Mouse (Mus musculus) midbrain, embryonic 10.5 days (tissue): ENCODE measurements around the gene Fscn2. TPM values are rescaled to one million over a fixed set of nuclear protein-coding genes. Genes with fewer than 3 reads are reported as not detected.

Source experiments
- DNase-seq: peaks from one replicate; pipeline ENCODE4 v3.0.0-alpha.2; 2017; ENCODE audit warnings: low spot score
- H3K27ac ChIP-seq: fragments of 300-500 bp; sonication (generic); replicated peaks from 2 replicates; pipeline ENCODE4 v1.5.1; 2016; ENCODE audit warnings: mild to moderate bottlenecking
- H3K27me3 ChIP-seq: fragments of 300-500 bp; sonication (generic); 2 replicates; pipeline ENCODE4 v1.6.1; 2016; ENCODE audit warnings: low read depth, mild to moderate bottlenecking; ENCODE audit not compliant: poor library complexity, severe bottlenecking
- H3K36me3 ChIP-seq: fragments of 300-500 bp; sonication (generic); 2 replicates; pipeline ENCODE4 v1.6.1; 2016; ENCODE audit warnings: mild to moderate bottlenecking, moderate library complexity
- H3K4me1 ChIP-seq: fragments of 300-500 bp; sonication (generic); 2 replicates; pipeline ENCODE4 v1.6.1; 2016
- H3K4me3 ChIP-seq: fragments of 300-500 bp; sonication (generic); 2 replicates; pipeline ENCODE4 v1.5.1; 2016; ENCODE audit warnings: mild to moderate bottlenecking, moderate library complexity
- H3K9me3 ChIP-seq: fragments of 300-500 bp; sonication (generic); replicated peaks from 2 replicates; pipeline ENCODE4 v1.6.1; 2016; ENCODE audit warnings: mild to moderate bottlenecking
- WGBS: fragments of 180-500 bp; shearing (Covaris S2); methylation state at CpG from one replicate; pipeline ENCODE4 v1.1.7; 2016; 5-methylcytosine and 5-hydroxymethylcytosine counted together
- polyA plus RNA-seq: library from polyadenylated mRNA; unstranded; fragments of >200 nt; fragmentation: Nextera tagmentation; extraction: Ambion mirVana; gene quantifications from 2 replicates; pipeline ENCODE4 v1.2.1, GENCODE M21; 2016

The Fscn2 gene
- polyA plus RNA-seq, 1 experiment from 2014 or later: 0.62 TPM

DNA sequence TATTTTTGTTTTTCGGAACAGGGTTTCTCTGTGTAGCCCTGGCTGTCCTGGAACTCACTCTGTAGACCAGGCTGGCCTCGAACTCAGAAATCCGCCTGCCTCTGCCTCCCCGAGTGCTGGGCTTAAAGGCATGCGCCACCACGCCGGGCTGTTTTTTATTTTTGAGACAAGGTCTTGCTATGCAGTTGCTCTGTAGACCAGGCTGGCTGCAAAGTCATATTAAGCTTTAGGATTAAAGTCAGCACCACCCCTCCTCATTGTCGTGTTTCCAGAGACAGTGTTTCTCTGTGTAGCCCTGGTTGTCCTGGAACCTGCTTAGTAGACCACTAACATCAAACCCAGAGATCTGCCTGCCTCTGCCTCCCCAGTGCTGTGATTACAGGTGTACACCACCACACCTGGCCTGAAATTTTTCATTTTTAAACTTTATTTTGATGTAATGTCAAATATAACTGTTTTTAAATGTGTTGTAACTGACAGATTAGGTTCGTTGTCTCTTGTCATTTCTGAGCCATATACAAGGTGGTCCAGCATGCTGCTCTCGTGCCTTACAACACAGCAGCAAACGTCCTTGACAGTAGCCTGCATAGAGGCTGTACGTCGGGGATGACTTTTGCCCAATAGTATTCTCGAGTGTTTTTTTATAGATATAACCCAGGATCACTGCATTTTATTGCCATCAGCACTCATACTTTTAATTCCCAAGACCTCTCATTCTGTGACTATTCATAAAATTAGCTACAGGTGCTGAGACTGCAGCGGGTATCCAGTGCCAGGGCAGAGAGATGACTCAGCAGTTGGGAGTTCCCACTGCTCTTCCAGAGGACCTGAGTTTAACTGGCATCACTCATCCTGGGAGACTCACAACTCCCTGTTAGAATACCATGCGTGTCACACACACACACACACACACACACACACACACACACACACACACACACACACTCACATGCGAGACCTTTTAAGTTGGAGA is 6.7 kb upstream of the Fscn2 start:
- H3K4me1 ChIP-seq: peaks cover 52% of the 10 kb centered on the region
- H3K27me3 ChIP-seq: peaks cover 6% of the 10 kb centered on the region; the same call in 1 of the 2 replicates
- DNase-seq: no peak
- 92% methylated on average over 17 of the region's 17 CpGs for WGBS
- no peaks in the 10 kb centered on the region for H3K36me3 ChIP-seq
- H3K4me3 ChIP-seq: no peak overlapping the region
- no peak overlapping the region for H3K27ac ChIP-seq
- H3K9me3 ChIP-seq: no peaks in the 10 kb centered on the region

DNA sequence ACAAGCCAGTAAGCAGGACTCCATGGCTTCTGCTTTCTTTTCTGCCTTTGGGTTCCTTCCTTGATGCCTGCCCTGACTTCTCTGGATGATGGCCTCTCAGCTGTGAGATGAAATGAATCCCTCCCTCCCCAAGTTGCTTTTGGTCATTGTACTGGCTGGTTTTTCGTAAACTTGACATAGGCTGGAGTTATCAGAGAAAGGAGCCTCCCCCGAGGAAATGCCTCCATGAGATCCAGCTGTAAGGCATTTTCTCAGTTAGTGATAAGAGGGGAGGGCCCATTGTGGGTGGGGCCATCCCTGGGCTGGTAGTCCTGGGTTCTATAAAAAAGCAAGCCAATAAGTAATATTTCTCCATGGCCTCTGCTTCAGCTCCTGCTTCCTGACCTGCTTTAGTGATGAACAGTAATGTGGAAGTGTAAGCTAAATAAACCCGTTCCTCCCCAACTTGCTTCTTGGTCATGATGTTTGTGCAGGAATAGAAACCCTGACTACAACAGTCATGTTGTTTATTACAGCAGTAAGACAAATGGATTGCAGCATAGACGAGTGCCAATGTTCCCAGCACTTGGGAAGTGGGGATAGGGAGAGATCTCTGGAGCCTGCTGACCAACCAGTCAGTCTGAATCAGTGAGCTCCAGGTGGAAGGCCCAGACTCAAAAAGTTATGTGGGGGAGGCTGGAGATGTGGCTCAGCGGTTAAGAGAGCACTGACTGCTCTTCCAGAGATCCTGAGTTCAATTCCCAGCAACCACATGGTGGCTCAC is 5.9 kb upstream of the Fscn2 start:
- no peak for DNase-seq
- Histone ChIP-seq H3K27me3 (peaks cover 6% of the 10 kb centered on the region; the same call in 1 of the 2 replicates), H3K27ac (no peak overlapping the region), H3K4me3 (no peak overlapping the region), H3K36me3 (no peaks in the 10 kb centered on the region), H3K9me3 (no peaks in the 10 kb centered on the region), H3K4me1 (peaks cover 49% of the 10 kb centered on the region)
- WGBS: 79% methylated on average over 5 of the region's 5 CpGs

DNA sequence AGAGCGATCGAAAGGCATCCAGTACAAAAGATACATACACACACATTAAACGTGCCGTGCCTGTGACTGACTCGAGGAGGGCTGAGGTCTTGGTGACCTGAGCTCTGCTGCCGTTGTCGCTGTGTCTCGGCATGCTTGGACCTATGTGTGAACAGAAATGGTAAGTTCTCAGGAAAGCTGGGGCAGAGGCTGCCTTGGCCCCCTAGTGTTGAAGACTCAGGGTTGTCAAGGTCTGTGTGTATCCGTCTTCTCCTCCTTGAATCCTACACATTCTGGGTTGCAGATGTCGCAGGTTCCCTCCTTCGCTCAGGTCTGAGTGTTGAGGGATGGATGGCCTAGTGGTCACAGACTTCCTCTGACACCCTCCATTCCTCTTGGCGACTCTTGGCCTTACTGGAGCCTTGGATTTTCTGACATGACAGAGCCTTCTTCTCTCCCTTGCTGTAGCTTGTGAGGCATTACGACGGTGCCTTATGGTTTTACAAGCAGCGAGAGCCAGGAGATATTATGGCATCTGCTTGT is 5.0 kb upstream of the Fscn2 start:
- no peaks in the 10 kb centered on the region for H3K9me3 ChIP-seq

DNA sequence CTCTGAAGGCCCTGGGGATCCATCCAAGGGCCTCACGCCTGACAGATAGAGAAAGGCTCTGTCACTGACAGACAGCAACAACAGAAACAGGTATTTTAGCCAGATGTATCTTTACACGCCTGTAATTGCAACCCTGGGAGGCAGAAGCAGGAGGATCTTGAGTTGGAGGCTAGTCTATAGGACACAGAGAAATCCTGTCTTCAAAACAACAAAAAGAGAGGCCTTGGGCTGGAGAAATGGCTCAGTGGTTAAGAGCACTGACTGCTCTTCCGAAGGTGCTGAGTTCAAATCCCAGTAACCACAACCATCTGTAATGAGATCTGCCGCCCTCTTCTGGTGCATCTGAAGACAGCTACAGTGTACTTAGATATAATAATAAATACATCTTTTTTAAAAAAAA is 4.4 kb upstream of the Fscn2 start:
- DNase-seq: no peak
- no peaks in the 10 kb centered on the region for H3K36me3 ChIP-seq
- H3K4me1 ChIP-seq: peaks cover 53% of the 10 kb centered on the region
- H3K9me3 ChIP-seq: no peaks in the 10 kb centered on the region
- peaks cover 6% of the 10 kb centered on the region; the same call in 1 of the 2 replicates for H3K27me3 ChIP-seq
- 91% methylated on average over 4 of the region's 4 CpGs for WGBS
- no peak overlapping the region for H3K27ac ChIP-seq
- H3K4me3 ChIP-seq: no peak overlapping the region

More for the DNA sequence above, 5.0 kb upstream of the Fscn2 start:
- no peak for DNase-seq
- Histone ChIP-seq H3K27ac (no peak overlapping the region), H3K4me1 (peaks cover 49% of the 10 kb centered on the region), H3K36me3 (no peaks in the 10 kb centered on the region), H3K4me3 (no peak overlapping the region), H3K27me3 (peaks cover 6% of the 10 kb centered on the region; the same call in 1 of the 2 replicates)
- WGBS: 88% methylated on average over 15 of the region's 15 CpGs

DNA sequence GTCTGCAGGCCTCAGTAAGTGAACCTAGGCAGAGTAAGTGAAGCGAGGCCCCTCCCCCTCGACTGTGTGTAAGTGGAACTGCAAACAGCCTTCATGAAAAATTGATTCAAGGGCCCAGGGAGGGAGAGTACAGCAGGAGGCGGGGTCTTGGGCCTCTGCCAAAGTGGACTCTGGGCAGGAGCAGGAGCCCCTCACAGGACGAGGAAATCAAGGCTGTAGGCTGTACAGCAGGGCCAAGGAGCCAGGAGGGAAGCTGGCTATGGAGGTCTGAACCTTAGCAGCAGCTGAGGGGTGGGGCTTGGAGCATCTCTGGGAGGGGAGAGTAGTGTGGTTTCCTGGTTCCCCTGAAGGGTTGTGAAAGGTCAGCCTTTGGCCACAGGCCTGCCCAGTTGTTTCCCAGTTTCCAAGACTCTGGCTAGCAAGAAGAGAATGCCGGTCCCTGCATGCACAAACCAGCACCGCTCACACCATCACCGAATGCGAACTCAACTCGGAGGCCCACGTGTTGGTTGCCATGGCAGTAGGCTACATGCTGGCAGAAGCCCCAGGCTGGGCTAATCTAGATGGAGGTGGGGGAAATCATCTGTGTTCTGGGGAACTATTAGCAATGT is 3.4 kb upstream of the Fscn2 start:
- Histone ChIP-seq H3K27me3 (peaks cover 1% of the 10 kb centered on the region; the same call in 1 of the 2 replicates), H3K4me3 (peak overlapping the region; percentile 16), H3K27ac (peak overlapping the region; percentile 82), H3K9me3 (no peaks in the 10 kb centered on the region), H3K4me1 (peaks cover 53% of the 10 kb centered on the region), H3K36me3 (no peaks in the 10 kb centered on the region)
- 27% methylated on average over 10 of the region's 10 CpGs for WGBS
- DNase-seq: peak; percentile 62

DNA sequence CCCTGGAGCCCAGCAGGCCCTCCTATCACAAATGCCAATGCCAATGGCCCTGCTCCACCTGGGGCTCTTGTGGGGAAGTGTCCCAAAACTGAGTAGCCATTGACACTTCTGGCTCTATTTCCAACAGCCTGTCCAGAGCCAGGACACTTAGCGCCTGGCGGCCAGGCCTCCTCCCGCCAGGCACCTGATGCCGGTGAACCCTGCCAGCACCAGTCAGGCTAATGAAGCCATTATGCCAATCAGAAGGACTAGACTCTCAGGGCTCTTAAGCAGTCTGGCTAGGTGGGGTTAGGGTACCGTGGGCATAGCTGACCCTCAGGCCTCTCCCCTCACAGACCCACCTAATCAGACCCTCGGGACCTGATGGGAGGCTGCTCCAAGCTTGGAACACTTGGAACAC is 1.9 kb upstream of the Fscn2 start:
- peak overlapping the region; percentile 38; the same call in 1 of the 2 replicates for H3K27ac ChIP-seq

DNA sequence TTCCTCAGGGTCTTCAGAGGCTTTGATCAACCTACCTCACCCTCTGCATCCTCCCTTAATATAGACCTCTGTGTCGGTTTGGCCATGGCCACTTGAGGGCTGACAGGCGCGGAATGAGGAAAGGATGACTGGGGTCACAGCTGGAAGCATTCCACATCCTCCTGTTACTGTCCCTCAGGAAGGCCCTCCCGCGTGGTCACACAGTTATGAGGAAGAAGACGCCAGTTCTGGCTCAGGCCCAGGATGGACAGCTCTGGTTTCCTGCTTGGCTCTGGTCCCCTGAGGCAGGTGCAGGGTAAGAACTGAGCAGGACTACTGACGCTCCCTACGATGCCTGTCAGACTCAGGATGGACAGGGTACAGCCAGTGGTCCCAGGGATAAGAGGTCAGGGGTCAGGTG is 1.3 kb upstream of the Fscn2 start:
- no peaks in the 10 kb centered on the region for H3K36me3 ChIP-seq
- DNase-seq: no peak
- H3K4me3 ChIP-seq: no peak overlapping the region
- peaks cover 42% of the 10 kb centered on the region for H3K4me1 ChIP-seq
- 74% methylated on average over 8 of the region's 8 CpGs for WGBS
- 0 out of 2 replicates have a peak overlapping the region, but pooled peaks have one; percentile 53 for H3K27ac ChIP-seq
- H3K9me3 ChIP-seq: no peaks in the 10 kb centered on the region
- no peaks in the 10 kb centered on the region for H3K27me3 ChIP-seq

More for the DNA sequence above, 1.9 kb upstream of the Fscn2 start:
- H3K4me1 ChIP-seq: peaks cover 42% of the 10 kb centered on the region
- H3K4me3 ChIP-seq: no peak overlapping the region
- H3K27me3 ChIP-seq: no peaks in the 10 kb centered on the region
- WGBS: 89% methylated on average over 6 of the region's 6 CpGs
- no peaks in the 10 kb centered on the region for H3K36me3 ChIP-seq
- DNase-seq: no peak
- H3K9me3 ChIP-seq: no peaks in the 10 kb centered on the region

DNA sequence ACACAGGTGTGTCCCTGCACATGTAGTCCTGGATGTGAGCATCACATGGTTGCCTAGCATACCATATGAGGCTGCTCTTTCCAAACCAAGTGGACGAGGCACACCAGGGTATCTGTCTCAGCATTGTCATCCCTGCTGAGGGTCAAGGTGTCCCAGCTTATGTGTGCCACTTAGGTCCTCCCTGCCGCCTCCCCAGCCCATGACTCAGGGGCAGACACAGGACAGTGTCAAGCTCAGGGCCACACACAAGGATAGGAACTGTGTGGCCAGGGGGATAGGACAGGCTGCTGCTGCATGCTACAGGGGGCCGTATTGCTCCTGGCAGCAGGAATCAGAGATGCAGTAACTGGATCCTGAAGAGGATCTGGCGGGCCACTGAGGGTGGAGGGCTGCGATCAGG is 579 bp upstream of the Fscn2 start:
- Histone ChIP-seq H3K27me3 (no peaks in the 10 kb centered on the region), H3K4me3 (0 out of 2 replicates have a peak overlapping the region, but pooled peaks have one; percentile 4), H3K4me1 (peaks cover 44% of the 10 kb centered on the region), H3K27ac (peak overlapping the region; percentile 53), H3K36me3 (no peaks in the 10 kb centered on the region), H3K9me3 (no peaks in the 10 kb centered on the region)
- no peak for DNase-seq
- WGBS: 87% methylated on average over 5 of the region's 5 CpGs

DNA sequence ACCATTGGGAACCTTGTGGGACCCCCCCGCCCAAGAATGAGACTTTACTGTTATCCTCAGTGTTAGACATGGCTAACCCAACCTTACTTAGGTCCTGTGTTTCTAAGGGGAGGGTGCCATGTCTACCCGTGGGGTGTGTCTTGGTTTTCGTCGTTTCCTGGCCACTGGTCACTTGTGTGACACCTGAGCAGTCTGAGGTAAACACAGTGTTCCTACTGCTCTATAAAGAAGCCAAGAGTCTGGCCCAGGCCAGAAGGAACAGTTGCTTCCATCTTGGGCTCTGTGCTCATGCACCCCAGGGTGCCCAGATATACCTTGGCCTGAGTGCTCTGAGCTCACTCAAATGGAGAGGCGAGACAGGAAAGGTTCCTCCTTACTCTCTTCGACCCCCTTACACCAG is 1.6 kb downstream of the Fscn2 start:
- Histone ChIP-seq H3K4me3 (no peak overlapping the region), H3K27me3 (no peaks in the 10 kb centered on the region), H3K4me1 (peaks cover 58% of the 10 kb centered on the region), H3K36me3 (no peaks in the 10 kb centered on the region), H3K9me3 (no peaks in the 10 kb centered on the region), H3K27ac (no peak overlapping the region)
- DNase-seq: no peak
- WGBS: 85% methylated on average over 6 of the region's 6 CpGs

DNA sequence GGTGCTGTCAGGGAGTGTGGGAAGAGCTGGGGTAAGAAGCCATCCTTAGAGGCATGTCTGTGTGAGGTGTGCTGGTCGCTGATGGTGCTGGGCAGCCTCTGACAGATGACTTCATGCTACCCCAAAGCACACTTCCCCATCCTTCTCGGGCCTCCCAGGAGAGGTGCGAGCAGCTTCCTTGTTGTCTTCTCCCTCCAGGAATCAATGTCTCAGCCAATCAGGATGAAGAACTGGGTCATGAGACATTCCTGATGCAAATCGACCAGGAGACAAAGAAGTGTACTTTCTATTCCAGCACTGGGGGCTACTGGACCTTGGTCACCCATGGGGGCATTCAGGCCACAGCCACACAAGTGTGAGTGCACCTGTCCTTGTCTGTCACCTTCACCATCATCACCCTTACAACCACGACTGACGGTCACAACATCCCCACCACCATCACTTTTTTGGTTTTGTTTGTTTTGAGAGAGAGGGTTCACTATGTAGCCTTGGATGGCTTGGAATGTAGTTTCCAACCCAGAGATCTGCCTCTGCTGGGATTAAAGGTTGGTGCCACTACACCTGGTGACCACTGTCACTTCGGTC is 5.2 kb downstream of the Fscn2 start:
- DNase-seq: no peak
- WGBS: 34% methylated on average over 7 of the region's 7 CpGs
- peak overlapping the region; percentile 49 for H3K27ac ChIP-seq
- H3K27me3 ChIP-seq: no peaks in the 10 kb centered on the region
- no peaks in the 10 kb centered on the region for H3K9me3 ChIP-seq
- peaks cover 39% of the 10 kb centered on the region for H3K4me1 ChIP-seq
- H3K4me3 ChIP-seq: no peak overlapping the region
- H3K36me3 ChIP-seq: peaks cover 28% of the 10 kb centered on the region

DNA sequence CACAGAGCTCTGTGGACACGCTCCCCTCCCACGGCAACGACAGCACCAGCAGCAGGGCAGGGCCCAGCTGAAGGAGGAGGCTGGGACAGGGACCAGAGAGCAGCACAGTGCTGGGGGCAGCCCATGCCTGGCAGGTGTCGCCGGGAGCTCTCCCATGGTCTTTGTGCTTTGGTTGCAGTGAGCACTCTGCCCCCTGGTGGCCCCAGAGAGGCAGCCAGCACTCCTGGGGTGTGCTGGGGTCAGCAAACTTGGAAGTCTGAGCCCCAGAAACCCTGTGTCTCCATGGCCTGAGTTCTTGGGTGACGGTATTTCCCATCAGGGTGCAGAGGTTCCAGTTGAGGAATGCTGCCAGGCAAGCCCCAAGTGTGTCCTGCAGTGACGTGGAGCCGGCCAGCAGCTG is 8.3 kb downstream of the Fscn2 start:
- Histone ChIP-seq H3K4me1 (peaks cover 31% of the 10 kb centered on the region), H3K36me3 (peaks cover 59% of the 10 kb centered on the region)
- 42% methylated on average over 8 of the region's 8 CpGs for WGBS

DNA sequence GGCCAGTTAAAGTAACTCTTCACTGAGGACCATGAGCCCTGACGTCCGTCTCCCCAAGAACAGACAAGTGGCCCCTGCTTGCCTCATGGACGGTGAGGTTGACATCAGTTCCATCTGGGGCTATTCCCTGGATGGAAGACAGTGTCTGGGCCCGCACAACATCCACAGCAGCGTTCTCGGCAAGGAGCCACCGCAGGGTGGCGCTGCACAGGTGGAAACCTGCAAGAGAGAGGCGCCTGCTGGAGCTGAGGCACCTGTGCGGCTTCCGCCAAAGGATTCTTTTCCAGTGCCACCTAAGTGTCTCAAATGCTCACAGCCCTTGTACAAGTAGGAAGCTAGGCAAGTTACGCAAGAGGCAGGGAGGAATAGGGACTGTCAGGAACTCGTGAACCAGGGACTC is 11.7 kb downstream of the Fscn2 start:
- H3K27me3 ChIP-seq: no peaks in the 10 kb centered on the region
- no peak for DNase-seq
- no peaks in the 10 kb centered on the region for H3K9me3 ChIP-seq
- peaks cover 24% of the 10 kb centered on the region for H3K4me1 ChIP-seq
- 58% methylated on average over 13 of the region's 13 CpGs for WGBS
- H3K4me3 ChIP-seq: no peak overlapping the region
- peaks cover 86% of the 10 kb centered on the region for H3K36me3 ChIP-seq
- H3K27ac ChIP-seq: no peak overlapping the region

More for the DNA sequence above, 8.3 kb downstream of the Fscn2 start:
- DNase-seq: peak; percentile 64
- Histone ChIP-seq H3K9me3 (no peaks in the 10 kb centered on the region), H3K27me3 (no peaks in the 10 kb centered on the region), H3K27ac (peak overlapping the region; percentile 79), H3K4me3 (peak overlapping the region; percentile 29; the same call in 1 of the 2 replicates)
